Mouse (Mus musculus) layer of hippocampus, adult 18-20 months (tissue): ENCODE data around the gene Prune1. TPM values are rescaled to one million over a fixed set of nuclear protein-coding genes. Genes with fewer than 3 reads are reported as not detected.

ENCODE experiments used
- DNase-seq, 2 experiments: peaks; one replicate each; pipeline ENCODE4 v3.0.0; 2022; ENCODE audit warnings: low spot score in 2 of 2
- total RNA-seq, 2 experiments: library from RNA; stranded (reverse); gene quantifications; 2 replicates each; pipeline ENCODE4 v1.2.3; 2021

The Prune1 gene
- total RNA-seq, 2 experiments from 2014 or later: 21.0 to 21.1 TPM

- no peak for DNase-seq
Observed at GRCm38 (mm10) chr3:95240900-95241299, 41.0 kb downstream of the Prune1 start.

- no peak for DNase-seq
Observed at GRCm38 (mm10) chr3:95239971-95240370, 41.9 kb downstream of the Prune1 start.

GRCm38 (mm10) chr3:95239022-95239421 lies 42.9 kb downstream of the Prune1 start:
- DNase-seq: no peak

DNA sequence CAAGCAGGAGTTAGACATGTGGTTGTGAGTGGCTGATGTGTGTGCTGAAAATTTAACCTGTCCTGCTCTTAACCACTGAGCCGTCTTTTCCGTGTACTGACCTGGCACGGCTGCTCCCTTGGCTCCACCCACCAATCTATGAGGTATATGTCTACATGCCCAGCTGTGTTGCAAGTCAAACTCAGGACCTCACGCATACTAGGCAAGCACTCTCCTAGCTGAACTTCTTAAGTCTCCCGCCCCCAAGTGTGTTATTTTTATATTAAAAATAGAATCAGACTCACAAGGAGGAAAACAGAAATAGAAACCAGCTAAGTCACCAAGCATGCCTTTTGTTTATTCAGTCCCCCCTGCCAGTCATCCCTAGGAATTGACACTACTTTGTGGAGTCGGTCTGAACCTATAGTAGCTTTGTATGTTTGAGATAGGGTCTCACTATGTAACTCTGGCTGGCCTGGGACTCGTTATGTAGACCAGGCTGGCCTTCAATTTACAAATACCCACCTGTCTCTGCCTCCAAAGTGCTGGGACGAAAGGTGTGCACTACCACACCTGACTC lies 44.3 kb downstream of the Prune1 start:
- no peak for DNase-seq

GRCm38 (mm10) chr3:95235386-95236301 lies 46.2 kb downstream of the Prune1 start:
- DNase-seq: no peak

DNA sequence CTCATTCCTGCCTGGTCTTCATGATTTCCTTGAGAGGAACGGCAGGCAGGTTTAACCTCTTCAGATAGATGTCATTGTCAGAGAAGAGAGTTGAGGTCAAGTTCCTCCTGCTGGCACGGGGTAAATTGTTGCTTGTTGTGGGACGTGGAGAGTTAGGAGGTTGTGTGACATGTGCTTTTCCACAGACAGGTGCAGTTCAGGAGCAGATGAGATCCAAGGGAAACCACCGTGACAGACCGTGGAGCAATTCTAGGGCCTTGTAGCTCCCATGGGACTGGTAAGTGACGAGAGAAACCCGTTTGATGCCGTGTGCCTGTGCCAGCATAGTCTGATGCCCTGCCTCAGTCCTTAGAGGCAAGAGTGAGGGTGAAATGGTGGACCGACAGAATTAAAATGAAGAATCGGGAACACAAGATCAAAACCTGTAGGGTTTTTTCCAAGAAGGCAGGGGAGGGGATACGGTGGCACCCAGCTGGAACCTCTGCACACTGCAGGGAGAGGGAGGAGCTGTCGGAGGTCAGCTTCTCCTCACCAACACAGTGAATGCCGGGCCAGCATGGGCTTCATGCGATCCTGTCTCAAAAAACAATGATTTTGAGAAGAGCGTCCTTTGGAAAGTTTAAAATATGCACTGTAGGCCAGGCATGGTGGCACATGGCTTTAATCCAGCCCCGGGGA lies 48.4 kb downstream of the Prune1 start:
- DNase-seq: no peak

GRCm38 (mm10) chr3:95232771-95233170 lies 49.1 kb downstream of the Prune1 start:
- no peak for DNase-seq

- DNase-seq: no peak
Observed at GRCm38 (mm10) chr3:95231298-95232221, 50.3 kb downstream of the Prune1 start, which contains the start of gene Mllt11. Gene Mllt11 (minus strand): TSS chr3:95232171.

GRCm38 (mm10) chr3:95230495-95231297 lies 51.2 kb downstream of the Prune1 start:
- no peak for DNase-seq

DNA sequence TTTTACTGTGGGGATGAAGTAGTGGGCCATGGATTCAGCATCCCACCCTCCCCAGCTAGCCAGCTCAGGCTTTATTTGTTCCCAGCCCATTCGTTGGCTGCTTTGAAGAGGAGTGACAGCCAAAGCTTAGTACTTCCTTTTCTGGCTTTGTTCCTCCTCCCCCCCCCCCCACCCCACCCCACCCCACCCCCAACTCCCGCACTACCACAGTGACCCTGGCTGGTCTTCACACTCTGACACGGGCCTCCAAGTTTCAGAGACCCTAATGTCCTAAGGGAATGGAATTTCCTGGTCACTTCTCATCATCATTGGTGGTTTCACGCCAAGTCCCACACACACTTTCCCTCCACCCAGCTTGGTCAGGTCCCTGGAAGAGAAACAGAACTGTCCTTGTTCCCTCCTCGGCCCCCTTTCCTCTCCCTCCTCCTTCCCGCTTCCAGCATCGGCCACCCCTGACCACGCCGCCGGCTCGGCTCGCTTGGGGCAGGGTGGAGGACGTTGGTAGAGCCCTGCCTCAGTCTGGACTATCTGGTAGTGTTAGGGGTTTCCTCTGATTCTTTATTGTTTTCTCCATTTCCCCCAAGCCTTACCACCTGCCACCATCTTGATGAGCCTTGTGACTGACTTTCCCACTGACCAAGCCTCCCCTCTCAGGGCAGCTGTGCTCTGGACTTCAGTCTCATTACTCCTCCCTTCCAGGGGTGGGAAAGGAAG lies 51.9 kb downstream of the Prune1 start:
- DNase-seq: peak; percentile 44 to 56

- peak; percentile 59 to 74 for DNase-seq
Observed at GRCm38 (mm10) chr3:95228894-95229780, 52.7 kb downstream of the Prune1 start.

GRCm38 (mm10) chr3:95228148-95228893 lies 53.6 kb downstream of the Prune1 start, which contains the start of gene Cdc42se1:
Gene Cdc42se1 (plus strand): TSS chr3:95228732.
- peak; percentile 88 to 91 for DNase-seq

GRCm38 (mm10) chr3:95227214-95227613 lies 54.7 kb downstream of the Prune1 start:
- no peak for DNase-seq

DNA sequence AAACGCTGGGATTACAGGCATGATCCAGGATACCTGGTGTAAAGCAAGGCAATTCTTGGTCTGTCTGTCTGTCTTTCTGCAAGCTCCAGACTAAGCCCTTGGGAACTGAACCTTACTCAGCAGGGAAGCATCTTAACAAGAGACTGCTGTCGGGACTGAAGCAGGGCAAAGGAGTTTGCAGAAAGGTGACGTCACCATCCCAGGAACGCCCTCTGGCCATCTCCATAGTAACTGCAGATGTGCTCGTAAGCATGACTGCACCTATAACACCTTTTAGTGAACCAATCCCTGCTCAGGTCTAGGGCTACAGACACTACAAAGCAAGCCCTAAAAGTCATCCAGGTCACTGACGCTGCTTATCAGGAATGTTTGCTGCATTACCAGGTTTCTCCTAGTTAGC lies 57.6 kb downstream of the Prune1 start:
- no peak for DNase-seq

DNA sequence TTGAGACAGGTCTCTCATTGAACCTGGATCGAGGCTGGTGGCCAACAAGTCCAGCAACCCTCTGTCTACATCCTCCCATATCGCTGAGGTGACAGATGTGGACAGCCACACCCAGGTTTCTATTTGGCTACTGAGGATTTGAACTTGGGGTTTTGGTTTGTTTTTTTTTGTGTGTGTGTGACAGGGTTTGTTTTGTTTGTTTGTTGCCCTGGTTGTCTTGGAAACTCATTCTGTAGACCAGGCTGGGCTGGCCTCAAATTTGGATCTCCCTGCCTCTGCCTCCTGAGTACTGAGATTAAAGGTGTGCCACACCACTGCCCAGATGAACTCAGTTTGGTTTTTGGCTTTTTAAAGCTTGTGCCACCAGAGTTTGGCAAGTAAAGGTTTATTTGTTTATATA lies 58.8 kb downstream of the Prune1 start:
- DNase-seq: no peak

DNA sequence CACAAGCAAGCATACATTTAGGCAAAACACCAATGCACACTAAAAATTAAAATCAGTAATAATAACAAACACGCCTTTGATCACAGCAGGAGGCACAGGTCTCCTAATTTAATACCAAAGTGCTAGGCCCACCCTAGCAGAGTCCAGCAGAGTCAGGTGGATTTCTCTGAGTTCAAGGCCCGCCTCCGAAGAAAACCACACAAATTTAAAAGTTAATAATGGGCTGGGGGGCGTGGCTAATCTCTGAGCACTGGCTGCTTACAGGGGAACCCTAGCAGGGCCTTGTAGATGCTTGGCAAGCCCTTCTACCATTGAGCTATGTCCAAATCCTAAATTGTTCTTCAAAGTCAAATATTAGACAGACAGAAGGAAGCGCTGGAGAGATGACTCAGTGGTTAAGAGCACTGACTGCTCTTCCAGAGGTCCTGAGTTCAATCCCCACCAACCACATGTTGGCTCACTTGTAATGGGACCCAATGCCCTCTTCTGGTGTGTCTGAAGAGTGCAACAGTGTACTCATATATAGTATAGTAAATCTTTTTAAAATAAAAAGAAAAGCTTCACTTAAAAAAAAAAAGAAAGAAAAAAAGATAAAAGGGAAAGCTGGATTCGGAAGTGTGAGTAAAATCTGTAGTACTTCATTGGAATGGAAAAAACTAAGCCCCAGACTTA lies 63.3 kb downstream of the Prune1 start:
- no peak for DNase-seq
